Mouse (Mus musculus) spleen, postnatal 0 days (tissue): ENCODE measurements around the gene Kcnh1. TPM values are rescaled to one million over a fixed set of nuclear protein-coding genes. Genes with fewer than 3 reads are reported as not detected.

Source experiments
- polyA plus RNA-seq: library from polyadenylated mRNA; unstranded; fragments of >200 nt; fragmentation: Nextera tagmentation; extraction: Ambion mirVana; gene quantifications from 2 replicates; pipeline ENCODE4 v1.2.1, GENCODE M21; 2015

Gene Kcnh1
- 0.23 and 0.41 TPM in 2 replicates for polyA plus RNA-seq

DNA sequence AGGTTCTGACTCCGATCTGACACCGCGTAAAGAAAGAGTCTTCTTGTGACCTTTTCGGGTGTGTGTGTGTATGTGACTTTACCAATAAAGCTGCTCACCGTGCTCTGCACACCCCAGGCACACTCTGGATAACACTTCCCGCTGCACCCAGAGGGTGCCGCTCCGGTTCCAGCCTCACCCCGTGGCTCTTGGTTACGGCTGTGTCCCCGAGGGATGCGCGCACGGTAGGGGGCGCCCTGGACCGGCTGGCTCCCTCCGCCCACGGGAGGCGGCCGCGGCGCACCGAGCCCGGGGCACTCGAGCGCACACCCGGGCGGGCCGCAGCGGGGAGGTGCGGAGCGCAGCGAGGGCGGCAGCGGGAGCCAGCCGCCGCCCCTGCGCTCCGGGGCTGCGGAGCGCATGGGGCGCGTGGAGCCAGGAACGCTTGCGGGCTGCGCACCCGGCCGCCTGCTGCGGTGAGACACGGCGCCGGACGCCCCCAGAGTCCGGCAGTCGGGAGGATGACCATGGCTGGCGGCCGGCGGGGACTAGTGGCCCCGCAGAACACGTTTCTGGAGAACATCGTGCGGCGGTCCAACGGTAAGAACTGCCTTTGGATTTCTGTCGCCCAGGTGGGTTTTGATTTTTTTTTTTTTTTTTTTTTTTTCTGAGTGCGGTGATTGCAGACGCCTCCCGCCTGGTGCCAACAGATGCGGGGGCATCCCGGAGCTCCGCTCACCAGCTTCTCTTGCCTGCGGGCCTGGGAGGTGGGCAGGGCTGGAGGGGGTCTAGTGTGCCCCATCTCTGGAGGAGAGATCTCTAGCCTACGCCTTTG lies at the start of gene Kcnh1:
Gene Kcnh1 (plus strand): TSS at position 267 of the 814 bp plus-strand sequence.

Other genes with a start within 250 kb of the Kcnh1 start
- 0.34 and 0.43 TPM in 2 replicates for gene Rd3, start 213.4 kb upstream of the Kcnh1 start, polyA plus RNA-seq
- gene Traf5, start 98.2 kb upstream of the Kcnh1 start, polyA plus RNA-seq, result 10.0 and 13.0 TPM in 2 replicates
- 10.7 and 13.7 TPM in 2 replicates for gene Rcor3, start 52.7 kb upstream of the Kcnh1 start, polyA plus RNA-seq